Mouse (Mus musculus): ENCODE data around the gene Ackr3.

Gene Ackr3

GRCm38 (mm10) chr1:90203783-90204690 is at the start of gene Ackr3:
Ackr3 (plus strand) TSS chr1:90203980.
- DNase-seq (ENCODE audit: low spot score in 2 of 2) = peak; percentile 65 to 80

GRCm38 (mm10) chr1:90156589-90156988 is 47.2 kb upstream of the Ackr3 start:
- no peak for DNase-seq (ENCODE audit: low spot score in 2 of 2)

- peak in 1 of 2 experiments; percentile 16 for DNase-seq (ENCODE audit: low spot score in 2 of 2)
These were observed 43.9 kb upstream of the Ackr3 start for GRCm38 (mm10) chr1:90159927-90160326.

GRCm38 (mm10) chr1:90161623-90162022 is 42.2 kb upstream of the Ackr3 start:
- DNase-seq (ENCODE audit: low spot score in 2 of 2) = no peak

GRCm38 (mm10) chr1:90162379-90162857 is 41.4 kb upstream of the Ackr3 start:
- no peak for DNase-seq (ENCODE audit: low spot score in 2 of 2)

GRCm38 (mm10) chr1:90163161-90163560 is 40.6 kb upstream of the Ackr3 start:
- DNase-seq (ENCODE audit: low spot score in 2 of 2) = no peak

GRCm38 (mm10) chr1:90164319-90164718 is 39.5 kb upstream of the Ackr3 start:
- DNase-seq (ENCODE audit: low spot score in 2 of 2) = no peak

GRCm38 (mm10) chr1:90174338-90174737 is 29.4 kb upstream of the Ackr3 start:
- no peak for DNase-seq (ENCODE audit: low spot score in 2 of 2)

- DNase-seq (ENCODE audit: low spot score in 2 of 2) = no peak
These were observed 27.6 kb upstream of the Ackr3 start for GRCm38 (mm10) chr1:90176223-90176622.

GRCm38 (mm10) chr1:90177565-90177964 is 26.2 kb upstream of the Ackr3 start:
- no peak for DNase-seq (ENCODE audit: low spot score in 2 of 2)

GRCm38 (mm10) chr1:90177978-90178377 is 25.8 kb upstream of the Ackr3 start:
- no peak for DNase-seq (ENCODE audit: low spot score in 2 of 2)

- DNase-seq (ENCODE audit: low spot score in 2 of 2) = no peak
These were observed 23.3 kb upstream of the Ackr3 start for GRCm38 (mm10) chr1:90180479-90180878.

- no peak for DNase-seq (ENCODE audit: low spot score in 2 of 2)
These were observed 22.6 kb upstream of the Ackr3 start for GRCm38 (mm10) chr1:90180966-90181699.

GRCm38 (mm10) chr1:90182521-90182920 is 21.3 kb upstream of the Ackr3 start:
- no peak for DNase-seq (ENCODE audit: low spot score in 2 of 2)

- no peak for DNase-seq (ENCODE audit: low spot score in 2 of 2)
These were observed 20.2 kb upstream of the Ackr3 start for GRCm38 (mm10) chr1:90183602-90184001.

GRCm38 (mm10) chr1:90186173-90186572 is 17.6 kb upstream of the Ackr3 start:
- DNase-seq (ENCODE audit: low spot score in 2 of 2) = no peak

GRCm38 (mm10) chr1:90186874-90187273 is 16.9 kb upstream of the Ackr3 start:
- DNase-seq (ENCODE audit: low spot score in 2 of 2) = no peak

- DNase-seq (ENCODE audit: low spot score in 2 of 2) = no peak
These were observed 14.7 kb upstream of the Ackr3 start for GRCm38 (mm10) chr1:90189046-90189445.

GRCm38 (mm10) chr1:90201246-90201645 is 2.5 kb upstream of the Ackr3 start:
- no peak for DNase-seq (ENCODE audit: low spot score in 2 of 2)

GRCm38 (mm10) chr1:90201655-90202054 is 2.1 kb upstream of the Ackr3 start:
- DNase-seq (ENCODE audit: low spot score in 2 of 2) = no peak

- peak; percentile 54 to 87 for DNase-seq (ENCODE audit: low spot score in 2 of 2)
These were observed 1.4 kb upstream of the Ackr3 start for GRCm38 (mm10) chr1:90202207-90202978.

- DNase-seq (ENCODE audit: low spot score in 2 of 2) = no peak
These were observed 439 bp upstream of the Ackr3 start for GRCm38 (mm10) chr1:90203341-90203740.
